Mouse (Mus musculus): ENCODE results near the gene Ddx31. TPM values are rescaled to one million over a fixed set of nuclear protein-coding genes. Genes with fewer than 3 reads are reported as not detected.

Ddx31 gene
- polyA plus RNA-seq, 1 experiment, result 7.0 TPM

GRCm38 (mm10) chr2:28904786-28905185 is 64.6 kb downstream of the Ddx31 start:
- H3K4me3 ChIP-seq (replicated peaks; ENCODE audit: control insufficient read depth, low read depth, low read length), result no peak overlapping the region
- H3K27ac ChIP-seq (ENCODE audit: control insufficient read depth, insufficient read depth, low read depth, low read length, poor library complexity), result no peak overlapping the region
- H3K4me1 ChIP-seq (ENCODE audit: control insufficient read depth, insufficient read depth, low read length), result no peaks in the 10 kb centered on the region
- WGBS, result 90% methylated on average over 9 of the region's 9 CpGs
- TF ChIP-seq CTCF (IDR thresholded peaks at IDR 0.05; ENCODE audit: control insufficient read depth, insufficient read depth, low read length) (no peak), POLR2A (IDR thresholded peaks at IDR 0.05; ENCODE audit: borderline replicate concordance, control insufficient read depth, low read depth, low read length) (no peak)

DNA sequence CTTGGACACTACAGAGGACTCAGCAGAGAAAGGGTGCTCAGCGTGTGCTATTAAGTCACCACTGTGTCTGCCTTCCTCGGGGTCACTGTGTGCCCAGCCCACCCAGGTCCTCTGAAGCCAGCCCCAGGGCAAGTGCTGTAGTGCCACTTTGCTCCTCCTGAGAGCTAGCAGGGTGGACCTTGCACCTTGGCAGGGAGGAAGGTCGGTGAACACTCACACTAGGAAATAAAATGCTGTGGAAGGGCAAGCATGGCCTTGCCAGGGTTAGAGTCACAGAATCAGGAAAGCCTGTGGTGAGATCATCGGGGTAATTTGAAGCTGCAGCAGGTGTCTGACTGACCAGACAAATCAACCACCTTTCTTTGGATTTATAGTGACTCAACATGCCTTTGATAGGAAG is 65.4 kb downstream of the Ddx31 start:
- Histone ChIP-seq H3K4me3 (replicated peaks; ENCODE audit: control insufficient read depth, low read depth, low read length) (no peak overlapping the region), H3K27ac (ENCODE audit: control insufficient read depth, insufficient read depth, low read depth, low read length, poor library complexity) (no peak overlapping the region), H3K4me1 (ENCODE audit: control insufficient read depth, insufficient read depth, low read length) (no peaks in the 10 kb centered on the region)
- TF ChIP-seq POLR2A (IDR thresholded peaks at IDR 0.05; ENCODE audit: borderline replicate concordance, control insufficient read depth, low read depth, low read length), result no peak
- no peak for TF ChIP-seq CTCF (IDR thresholded peaks at IDR 0.05; ENCODE audit: control insufficient read depth, insufficient read depth, low read length)
- 79% methylated on average over 4 of the region's 4 CpGs for WGBS

DNA sequence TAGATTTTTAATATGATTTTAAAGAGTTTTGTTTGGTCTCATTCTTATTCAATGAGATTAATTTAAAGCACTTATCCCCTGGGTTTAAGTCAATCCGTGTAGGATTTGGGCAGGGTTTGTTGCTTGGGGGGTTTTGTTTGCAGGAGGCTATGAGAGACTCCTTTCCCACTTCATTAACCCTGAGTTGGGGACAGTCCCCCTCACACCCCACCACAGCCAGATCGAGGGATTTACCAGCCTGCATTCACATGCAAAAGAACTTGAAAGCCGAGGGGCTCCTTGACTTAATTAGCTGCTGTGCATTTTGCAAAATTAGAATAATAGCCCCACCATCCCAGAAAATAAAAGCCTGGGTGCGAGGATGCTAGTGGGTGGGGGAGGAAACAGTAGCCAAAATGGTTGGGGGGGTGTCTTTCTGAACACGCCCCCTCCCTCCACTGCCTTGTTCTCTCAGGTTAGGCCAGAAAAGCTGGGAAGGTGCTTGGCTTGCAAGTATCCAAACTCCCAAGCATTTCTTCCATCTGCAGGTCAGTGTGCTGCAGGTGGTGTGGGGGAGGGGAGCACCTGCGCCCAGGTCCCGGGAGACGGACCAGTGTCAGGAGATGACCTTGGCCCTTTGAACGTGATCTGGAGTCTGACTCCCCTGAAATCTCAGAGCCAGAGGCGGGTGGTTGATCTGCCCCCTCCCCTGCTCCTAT is 67.6 kb downstream of the Ddx31 start:
- TF ChIP-seq POLR2A (IDR thresholded peaks at IDR 0.05; ENCODE audit: borderline replicate concordance, control insufficient read depth, low read depth, low read length) (no peak), CTCF (IDR thresholded peaks at IDR 0.05; ENCODE audit: control insufficient read depth, insufficient read depth, low read length) (no peak)
- Histone ChIP-seq H3K4me3 (replicated peaks; ENCODE audit: control insufficient read depth, low read depth, low read length) (no peak overlapping the region), H3K27ac (ENCODE audit: control insufficient read depth, insufficient read depth, low read depth, low read length, poor library complexity) (no peak overlapping the region), H3K4me1 (ENCODE audit: control insufficient read depth, insufficient read depth, low read length) (no peaks in the 10 kb centered on the region)
- WGBS, result 30% methylated on average over 10 of the region's 10 CpGs

- TF ChIP-seq POLR2A (IDR thresholded peaks at IDR 0.05; ENCODE audit: borderline replicate concordance, control insufficient read depth, low read depth, low read length), result no peak
- Histone ChIP-seq H3K4me3 (replicated peaks; ENCODE audit: control insufficient read depth, low read depth, low read length) (no peak overlapping the region), H3K4me1 (ENCODE audit: control insufficient read depth, insufficient read depth, low read length) (no peaks in the 10 kb centered on the region), H3K27ac (ENCODE audit: control insufficient read depth, insufficient read depth, low read depth, low read length, poor library complexity) (no peak overlapping the region)
- WGBS, result 2% methylated on average over 39 of the region's 39 CpGs
Measured at GRCm38 (mm10) chr2:28908389-28909153, 68.4 kb downstream of the Ddx31 start.

GRCm38 (mm10) chr2:28909186-28909817 is 69.1 kb downstream of the Ddx31 start:
- TF ChIP-seq POLR2A (IDR thresholded peaks at IDR 0.05; ENCODE audit: borderline replicate concordance, control insufficient read depth, low read depth, low read length), result no peak
- no peak for TF ChIP-seq CTCF (IDR thresholded peaks at IDR 0.05; ENCODE audit: control insufficient read depth, insufficient read depth, low read length)
- Histone ChIP-seq H3K27ac (ENCODE audit: control insufficient read depth, insufficient read depth, low read depth, low read length, poor library complexity) (no peak overlapping the region), H3K4me1 (ENCODE audit: control insufficient read depth, insufficient read depth, low read length) (no peaks in the 10 kb centered on the region), H3K4me3 (replicated peaks; ENCODE audit: control insufficient read depth, low read depth, low read length) (no peak overlapping the region)
- 6% methylated on average over 40 of the region's 41 CpGs for WGBS

DNA sequence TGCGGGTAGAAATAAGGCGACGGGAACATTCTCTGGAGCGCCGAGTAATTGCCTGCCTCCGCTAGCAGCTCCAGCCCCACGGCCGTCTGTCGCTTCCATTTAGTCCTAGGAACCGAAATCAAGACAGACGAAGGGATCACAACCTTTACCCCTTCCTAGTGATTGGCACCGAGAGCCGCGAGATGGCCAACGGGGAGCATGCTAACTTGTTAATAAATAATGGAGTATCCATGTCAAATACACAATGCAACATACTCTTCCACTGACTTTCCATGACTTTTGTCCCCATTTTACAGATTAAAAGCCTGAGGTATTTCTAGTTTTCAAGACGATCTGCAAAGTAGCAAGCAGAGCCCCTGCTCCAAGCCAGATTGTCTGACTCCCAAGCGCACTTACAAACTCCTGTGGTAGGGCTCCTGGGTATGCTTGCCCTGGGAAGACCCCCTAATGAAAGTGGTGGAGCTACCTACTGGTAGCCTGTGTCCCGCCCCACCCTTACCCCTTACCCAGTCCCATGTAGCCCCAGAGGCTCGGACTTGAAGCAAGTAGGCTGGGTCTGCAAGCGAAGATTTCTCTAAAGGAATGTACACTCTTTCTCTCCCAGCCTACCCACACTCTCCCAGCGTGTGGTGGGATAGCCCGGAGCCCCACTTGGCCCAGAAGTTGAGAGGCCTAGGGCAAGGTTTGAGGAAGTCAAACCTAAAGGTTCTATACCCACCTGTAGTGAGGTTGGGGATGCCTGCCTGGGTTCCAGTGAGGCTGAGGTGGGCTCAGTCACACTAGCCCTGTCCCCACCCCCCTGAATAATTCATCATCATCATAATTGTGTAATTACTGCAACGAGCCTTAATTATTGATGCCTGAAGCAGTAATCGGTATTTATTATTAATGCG is 69.9 kb downstream of the Ddx31 start:
- Histone ChIP-seq H3K27ac (ENCODE audit: control insufficient read depth, insufficient read depth, low read depth, low read length, poor library complexity) (no peak overlapping the region), H3K4me3 (replicated peaks; ENCODE audit: control insufficient read depth, low read depth, low read length) (no peak overlapping the region), H3K4me1 (ENCODE audit: control insufficient read depth, insufficient read depth, low read length) (no peaks in the 10 kb centered on the region)
- 16% methylated on average over 25 of the region's 25 CpGs for WGBS
- no peak for TF ChIP-seq CTCF (IDR thresholded peaks at IDR 0.05; ENCODE audit: control insufficient read depth, insufficient read depth, low read length)
- TF ChIP-seq POLR2A (IDR thresholded peaks at IDR 0.05; ENCODE audit: borderline replicate concordance, control insufficient read depth, low read depth, low read length), result no peak

DNA sequence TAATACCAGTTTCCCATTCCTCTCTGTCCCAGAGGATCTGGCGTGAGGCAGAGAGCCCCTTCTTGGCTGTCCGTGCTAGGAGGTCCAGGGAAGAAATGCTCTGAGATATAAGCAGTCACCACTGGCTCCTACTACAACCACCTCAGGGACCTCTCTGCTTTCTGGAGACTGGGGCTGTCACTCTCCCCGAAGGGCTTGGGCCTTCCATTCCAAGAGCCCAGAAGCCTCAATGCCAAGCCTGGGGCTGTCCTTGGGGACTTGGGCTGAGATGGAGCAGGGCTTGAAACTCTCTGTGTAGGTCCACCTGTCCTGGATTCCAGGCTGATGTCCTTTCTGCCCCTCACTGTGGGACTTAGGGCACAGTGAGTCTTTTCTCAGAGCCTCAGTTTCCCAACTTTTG is 70.7 kb downstream of the Ddx31 start:
- no peak overlapping the region for H3K4me3 ChIP-seq (replicated peaks; ENCODE audit: control insufficient read depth, low read depth, low read length)
- whole genome bisulfite sequencing, result 21% methylated on average over 3 of the region's 3 CpGs
- no peak overlapping the region for H3K27ac ChIP-seq (ENCODE audit: control insufficient read depth, insufficient read depth, low read depth, low read length, poor library complexity)
- TF ChIP-seq CTCF (IDR thresholded peaks at IDR 0.05; ENCODE audit: control insufficient read depth, insufficient read depth, low read length), result no peak
- TF ChIP-seq POLR2A (IDR thresholded peaks at IDR 0.05; ENCODE audit: borderline replicate concordance, control insufficient read depth, low read depth, low read length), result no peak
- no peaks in the 10 kb centered on the region for H3K4me1 ChIP-seq (ENCODE audit: control insufficient read depth, insufficient read depth, low read length)

Data from bone marrow, adult 2 months (tissue).